ENCODE assay signal across 14 mouse cellular contexts in genomic region chr9:70816701-70817305, GRCm38 (mm10).
DNase-seq lines count a peak whose midpoint lies in the region; ATAC-seq lines count a peak whose summit lies in the region.
"Had no signal": no experiment of that assay in that cellular context is flagged by ENCODE, and none has a peak within 500 bp of the region (broad histone marks: within the 10 kb centered on the region; RNA-seq: fewer than 3 reads in every experiment).

No protein-coding gene starts in this region.

- no peaks in the 10 kb centered on the region for H3K36me3 ChIP-seq in splenic B cell, adult 2 months (ENCODE audit: control insufficient read depth, insufficient read depth, low read length, poor library complexity, severe bottlenecking)
- H3K36me3 ChIP-seq: hindbrain, embryonic 12.5 days; neural tube, embryonic 12.5 days had no signal

- no peaks in the 10 kb centered on the region for H3K27me3 ChIP-seq in splenic B cell, adult 2 months (ENCODE audit: control insufficient read depth, insufficient read depth, low read length, poor library complexity, severe bottlenecking)
- H3K27me3 ChIP-seq: hindbrain, embryonic 12.5 days; neural tube, embryonic 12.5 days had no signal

- ATAC-seq in frontal cortex, adult (ENCODE audit: low TSS enrichment): peak; percentile 91

- DNase-seq in frontal cortex, postnatal 10 days (ENCODE audit: low spot score in 2 of 2): no peak
- DNase-seq in retina, embryonic 14.5 days (ENCODE audit: low spot score): peak; percentile 13
- no peak for DNase-seq in retina, postnatal 1 day
- DNase-seq in layer of hippocampus, adult 9-11 months: peak; percentile 67
- peak; percentile 56 for DNase-seq in splenic B cell, adult 2 months (ENCODE audit: low read depth, low spot score)
- no peak for DNase-seq in kidney, adult 11 months
- no peak for DNase-seq in Muller cell, postnatal 12 days (ENCODE audit: inconsistent ontology term)
- DNase-seq: cerebellum, postnatal 25 days; heart, adult 11 months; lung, postnatal 4 days; thymus, postnatal 4 days had no signal

Comparison
In these comparisons a context has a peak if more than half of its experiments do, and no peak if none do; other contexts are left out.
1. DNase-seq: peak in retina, embryonic 14.5 days (single experiment), layer of hippocampus, adult 9-11 months (single experiment) and splenic B cell, adult 2 months (single experiment); none in frontal cortex, postnatal 10 days (0 of 2), retina, postnatal 1 day (single experiment), kidney, adult 11 months (single experiment) and Muller cell, postnatal 12 days (single experiment).